Mouse (Mus musculus) hindbrain, embryonic 14.5 days (tissue): Measurements from ENCODE around the gene Clcn3. TPM values are rescaled to one million over a fixed set of nuclear protein-coding genes. Genes with fewer than 3 reads are reported as not detected.

Experiments used
- ATAC-seq: fragments of 200-750 bp; cut with Nextera tagmentation; 2 replicates; pipeline ENCODE4 v1.8.0; 2017; ENCODE audit warnings: moderate number of reproducible peaks, mild to moderate bottlenecking, moderate TSS enrichment, moderate library complexity; ENCODE audit not compliant: low FRiP score
- DNase-seq: peaks from one replicate; pipeline ENCODE4 v3.0.0-alpha.2; 2015; ENCODE audit warnings: low spot score
- H3K27ac ChIP-seq: fragments of 300-500 bp; sonication (generic); 2 replicates; pipeline ENCODE4 v1.5.1; 2014; ENCODE audit warnings: mild to moderate bottlenecking, moderate library complexity
- H3K27me3 ChIP-seq: fragments of 300-500 bp; sonication (generic); 2 replicates; pipeline ENCODE4 v1.6.1; 2014; ENCODE audit warnings: mild to moderate bottlenecking, low read length, mixed read lengths; ENCODE audit not compliant: control insufficient read depth, insufficient read depth
- H3K36me3 ChIP-seq: fragments of 300-500 bp; sonication (generic); replicated peaks from 2 replicates; pipeline ENCODE4 v1.6.1; 2014; ENCODE audit not compliant: control insufficient read depth, insufficient read depth
- H3K4me1 ChIP-seq: fragments of 300-500 bp; sonication (generic); replicated peaks from 2 replicates; pipeline ENCODE4 v1.6.1; 2014; ENCODE audit warnings: antibody characterized with exemption, low read length, mixed read lengths; ENCODE audit not compliant: control insufficient read depth, insufficient read depth
- H3K4me2 ChIP-seq: fragments of 300-500 bp; sonication (generic); replicated peaks from 2 replicates; pipeline ENCODE4 v1.6.1; 2014; ENCODE audit warnings: mild to moderate bottlenecking, moderate library complexity
- H3K4me3 ChIP-seq: fragments of 300-500 bp; sonication (generic); replicated peaks from 2 replicates; pipeline ENCODE4 v1.5.1; 2014; ENCODE audit warnings: mild to moderate bottlenecking, low read length
- H3K9ac ChIP-seq: fragments of 300-500 bp; sonication (generic); 2 replicates; pipeline ENCODE4 v1.6.1; 2014
- H3K9me3 ChIP-seq: fragments of 300-500 bp; sonication (generic); 2 replicates; pipeline ENCODE4 v1.6.1; 2016; ENCODE audit warnings: low read length; ENCODE audit not compliant: control insufficient read depth
- WGBS: fragments of 180-500 bp; shearing (Covaris S2); extraction: QIAGEN DNeasy Blood & Tissue Kit; methylation state at CpG from one replicate; pipeline ENCODE4 v1.1.7; 2014; 5-methylcytosine and 5-hydroxymethylcytosine counted together
- polyA plus RNA-seq: library from polyadenylated mRNA; unstranded; fragments of >200 nt; fragmentation: Nextera tagmentation; extraction: Ambion mirVana; gene quantifications from 2 replicates; pipeline ENCODE4 v1.2.1, GENCODE M21; 2014

The Clcn3 gene
- polyA plus RNA-seq, 1 experiment from 2014 or later: 79.0 TPM

DNA sequence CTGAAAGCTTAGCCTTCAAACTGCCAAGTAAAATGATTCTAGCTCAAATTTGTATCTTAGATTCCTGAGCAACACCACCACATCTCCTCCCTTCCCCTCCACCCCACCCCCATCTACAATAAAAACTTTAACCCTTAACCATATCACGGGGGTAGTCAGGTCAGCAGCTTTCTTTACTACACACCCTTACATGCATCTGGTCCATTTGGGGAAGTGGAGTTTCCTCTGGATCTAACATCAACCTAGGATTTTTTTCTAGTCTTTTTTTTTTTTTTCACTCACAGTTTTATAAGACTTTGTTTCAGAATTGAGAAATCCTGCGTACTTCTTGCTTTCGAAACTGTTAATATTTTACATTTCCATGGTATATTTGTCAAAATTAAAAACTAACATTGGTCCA is 20.3 kb downstream of the Clcn3 start:
- H3K4me1 ChIP-seq: no peaks in the 10 kb centered on the region

DNA sequence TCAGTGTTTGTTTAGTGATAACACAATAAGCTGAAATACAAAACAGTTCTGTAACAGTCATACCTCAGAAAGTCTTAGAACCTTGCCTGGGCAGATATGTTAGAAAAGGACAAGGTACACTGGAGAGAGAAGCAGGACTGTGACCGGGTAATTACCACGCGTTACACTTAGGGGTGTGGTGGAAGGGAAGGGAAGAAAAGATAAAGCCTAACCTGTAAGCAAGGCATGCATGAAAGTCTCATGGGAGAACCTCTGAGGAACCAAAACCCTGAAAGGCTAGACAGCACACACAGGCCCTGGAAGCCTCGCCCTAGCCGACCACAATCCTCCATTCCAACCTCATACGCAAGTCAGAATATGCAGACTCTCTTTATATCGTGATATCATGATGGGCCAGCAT is 26.3 kb downstream of the Clcn3 start:
- H3K4me1 ChIP-seq: peaks cover 11% of the 10 kb centered on the region

More for the DNA sequence above, 20.3 kb downstream of the Clcn3 start:
- Histone ChIP-seq H3K4me3 (no peak overlapping the region), H3K36me3 (no peaks in the 10 kb centered on the region), H3K27me3 (no peaks in the 10 kb centered on the region), H3K4me2 (no peak overlapping the region), H3K27ac (no peak overlapping the region), H3K9ac (no peak overlapping the region), H3K9me3 (no peaks in the 10 kb centered on the region)
- 89% methylated on average over 3 of the region's 3 CpGs for WGBS
- DNase-seq: no peak
- ATAC-seq: no peak

DNA sequence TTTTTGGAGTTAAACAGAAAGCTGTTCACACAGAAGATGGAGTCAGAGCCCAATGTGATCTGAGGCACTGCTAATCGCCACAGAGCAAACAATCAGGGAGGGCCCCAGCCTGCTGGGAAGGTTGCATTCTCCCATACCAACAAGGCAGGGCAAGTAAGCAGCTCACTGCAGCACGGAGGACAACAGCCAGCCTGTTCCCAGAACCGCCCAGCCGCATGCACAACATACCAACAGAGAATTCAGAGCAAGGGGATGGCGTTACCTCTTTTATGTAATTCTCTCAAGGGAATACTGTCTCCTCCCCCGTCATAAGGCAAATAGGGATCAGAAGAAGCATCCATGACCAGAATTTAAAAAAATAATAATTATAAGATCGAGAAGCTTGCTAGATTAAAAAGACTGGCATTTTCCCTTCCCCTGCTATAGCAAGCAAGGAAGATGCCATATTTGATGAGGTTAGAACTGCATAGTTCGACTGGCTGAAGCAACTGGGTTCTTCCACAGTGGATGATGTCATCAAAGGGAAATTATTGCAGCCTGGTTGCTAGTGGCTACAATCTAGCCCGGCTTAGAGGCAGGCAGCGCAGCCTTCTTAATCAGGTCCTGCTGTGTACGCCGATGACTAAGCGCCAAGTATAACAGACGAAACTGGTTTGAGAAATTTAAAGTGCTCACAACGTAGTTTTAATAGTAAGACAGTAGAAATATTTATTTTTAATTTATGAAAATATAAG is 28.7 kb downstream of the Clcn3 start:
- no peaks in the 10 kb centered on the region for H3K27me3 ChIP-seq
- DNase-seq: peak; percentile 89
- WGBS: under 1% methylated on average over 15 of the region's 15 CpGs
- peak; percentile 98 for ATAC-seq
- H3K36me3 ChIP-seq: no peaks in the 10 kb centered on the region
- peak overlapping the region; percentile 77 for H3K9ac ChIP-seq
- no peaks in the 10 kb centered on the region for H3K9me3 ChIP-seq
- peak overlapping the region; percentile 42 for H3K4me3 ChIP-seq
- H3K4me2 ChIP-seq: peak overlapping the region; percentile 73
- H3K27ac ChIP-seq: peak overlapping the region; percentile 97
- peaks cover 11% of the 10 kb centered on the region for H3K4me1 ChIP-seq

More for the DNA sequence above, 26.3 kb downstream of the Clcn3 start:
- no peaks in the 10 kb centered on the region for H3K9me3 ChIP-seq
- H3K9ac ChIP-seq: no peak overlapping the region
- 90% methylated on average over 7 of the region's 7 CpGs for WGBS
- H3K27ac ChIP-seq: no peak overlapping the region
- DNase-seq (no peak), ATAC-seq (no peak)
- no peaks in the 10 kb centered on the region for H3K27me3 ChIP-seq
- no peaks in the 10 kb centered on the region for H3K36me3 ChIP-seq
- no peak overlapping the region for H3K4me2 ChIP-seq
- no peak overlapping the region for H3K4me3 ChIP-seq

DNA sequence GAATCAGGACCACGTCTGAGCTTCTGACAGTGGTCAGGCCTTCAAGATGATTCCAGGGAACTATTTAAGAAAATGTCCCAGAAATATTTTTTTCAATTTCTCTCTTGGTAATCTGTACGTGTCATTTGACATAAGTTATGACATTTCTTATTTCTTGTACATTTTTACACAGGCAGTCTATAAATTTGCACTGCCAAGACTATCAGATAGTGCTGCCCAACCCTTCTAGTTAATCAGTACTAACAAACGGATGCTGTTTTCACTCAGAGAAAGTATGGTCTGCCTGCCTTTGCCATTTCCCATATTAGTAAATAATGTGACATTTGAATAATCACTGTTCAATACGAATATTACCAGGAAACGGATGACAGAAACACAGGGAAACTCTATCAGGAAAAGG is 30.3 kb downstream of the Clcn3 start:
- Histone ChIP-seq H3K4me2 (peak overlapping the region; percentile 45), H3K9ac (peak overlapping the region; percentile 39), H3K4me3 (peak overlapping the region; percentile 5; the same call in 1 of the 2 replicates), H3K4me1 (peaks cover 11% of the 10 kb centered on the region), H3K27me3 (no peaks in the 10 kb centered on the region), H3K9me3 (no peaks in the 10 kb centered on the region), H3K36me3 (no peaks in the 10 kb centered on the region), H3K27ac (no peak overlapping the region)
- DNase-seq (no peak), ATAC-seq (no peak)
- WGBS: 64% methylated on average over 5 of the region's 5 CpGs

DNA sequence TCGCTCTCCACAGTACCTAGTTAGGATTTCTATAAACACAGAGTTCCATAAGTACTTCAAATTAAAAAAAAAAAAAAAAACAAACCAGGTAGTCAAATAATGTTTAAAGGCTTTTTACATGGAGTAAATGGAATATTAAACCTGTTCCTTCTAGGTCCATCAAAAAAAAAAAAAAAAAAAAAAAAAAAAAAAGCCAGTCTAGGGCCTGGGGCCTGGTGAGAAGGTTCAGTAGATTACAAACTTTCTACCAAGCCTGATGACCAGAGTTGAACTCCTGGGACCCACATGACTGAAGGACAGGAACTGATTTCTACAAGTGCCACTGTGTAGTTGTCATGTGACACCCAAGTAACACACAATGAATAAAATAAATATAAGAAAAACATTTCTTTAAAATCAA is 31.3 kb downstream of the Clcn3 start:
- ATAC-seq (no peak), DNase-seq (no peak)
- H3K4me1 ChIP-seq: peaks cover 11% of the 10 kb centered on the region
- H3K4me3 ChIP-seq: no peak overlapping the region
- no peaks in the 10 kb centered on the region for H3K27me3 ChIP-seq
- H3K9me3 ChIP-seq: no peaks in the 10 kb centered on the region
- no peak overlapping the region for H3K27ac ChIP-seq
- H3K36me3 ChIP-seq: no peaks in the 10 kb centered on the region
- 0 out of 2 replicates have a peak overlapping the region, but pooled peaks have one; percentile 45 for H3K4me2 ChIP-seq
- 91% methylated on average over 1 of the region's 1 CpGs for WGBS
- no peak overlapping the region for H3K9ac ChIP-seq

DNA sequence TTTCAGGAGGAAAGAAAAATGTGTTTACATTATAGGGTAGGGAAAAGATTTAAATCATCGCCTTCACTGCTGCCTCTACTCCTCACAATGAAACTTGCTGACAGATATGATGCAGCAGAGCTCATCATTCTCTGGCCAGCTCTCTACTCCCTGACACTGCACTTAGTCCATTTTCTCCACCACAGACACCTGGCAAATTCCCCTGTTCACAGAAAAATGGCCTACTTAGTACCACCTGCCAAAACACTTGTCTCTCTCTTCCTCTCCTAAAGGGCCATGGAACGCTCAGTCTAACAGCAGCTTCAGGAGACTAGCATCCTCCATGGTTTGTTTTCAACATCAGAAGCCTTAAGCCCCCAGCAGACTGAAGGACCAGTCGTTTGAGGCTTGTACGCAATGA is 31.8 kb downstream of the Clcn3 start:
- no peak overlapping the region for H3K27ac ChIP-seq
- WGBS: 86% methylated on average over 4 of the region's 4 CpGs
- H3K9ac ChIP-seq: no peak overlapping the region
- H3K9me3 ChIP-seq: no peaks in the 10 kb centered on the region
- peaks cover 11% of the 10 kb centered on the region for H3K4me1 ChIP-seq
- no peak overlapping the region for H3K4me3 ChIP-seq
- H3K4me2 ChIP-seq: no peak overlapping the region
- no peaks in the 10 kb centered on the region for H3K27me3 ChIP-seq
- DNase-seq: no peak
- H3K36me3 ChIP-seq: no peaks in the 10 kb centered on the region
- ATAC-seq: no peak

DNA sequence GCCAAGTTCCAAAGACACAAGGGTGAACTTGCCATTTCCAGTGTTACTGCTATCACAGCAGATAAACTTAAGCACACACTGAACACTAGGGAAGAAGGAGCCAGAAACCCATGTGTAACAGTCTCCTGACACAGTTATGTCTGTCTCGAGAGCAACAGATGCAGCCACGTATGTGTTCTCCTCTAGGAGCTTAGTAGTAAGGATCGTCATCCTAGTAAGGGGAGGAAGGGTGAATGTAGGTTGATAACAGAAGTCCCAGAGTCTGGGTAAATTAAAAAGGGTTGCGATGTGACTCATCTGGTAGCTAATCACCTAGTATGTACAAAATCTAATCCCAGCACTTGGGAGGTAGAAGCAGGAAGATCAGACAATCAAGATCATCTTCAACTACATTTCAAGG is 33.2 kb downstream of the Clcn3 start:
- Histone ChIP-seq H3K27ac (no peak overlapping the region), H3K9me3 (no peaks in the 10 kb centered on the region), H3K9ac (no peak overlapping the region), H3K36me3 (no peaks in the 10 kb centered on the region), H3K4me1 (peaks cover 11% of the 10 kb centered on the region), H3K4me2 (no peak overlapping the region), H3K27me3 (no peaks in the 10 kb centered on the region), H3K4me3 (no peak overlapping the region)
- ATAC-seq (no peak), DNase-seq (no peak)
- WGBS: 80% methylated on average over 4 of the region's 4 CpGs

DNA sequence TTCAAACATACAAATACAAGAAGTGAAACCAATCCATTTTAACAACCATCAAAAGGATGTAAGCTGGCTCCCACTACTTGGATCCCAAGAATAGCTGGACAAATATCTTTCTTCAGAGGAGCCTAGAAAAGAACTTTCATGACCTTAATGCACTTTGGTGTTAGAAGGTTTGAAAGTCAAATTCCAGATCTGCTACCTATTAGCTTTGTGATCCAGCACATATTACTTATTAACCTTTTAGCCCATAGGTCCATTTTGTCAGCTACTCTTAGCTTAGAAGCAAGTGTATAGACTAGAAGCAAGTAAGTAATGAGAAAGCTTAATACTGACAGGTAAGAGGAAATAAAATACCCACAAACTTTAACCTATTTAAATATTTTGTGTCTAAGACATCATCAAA is 35.6 kb downstream of the Clcn3 start:
- Histone ChIP-seq H3K9me3 (no peaks in the 10 kb centered on the region), H3K27me3 (no peaks in the 10 kb centered on the region), H3K4me2 (no peak overlapping the region), H3K9ac (no peak overlapping the region), H3K4me3 (no peak overlapping the region), H3K4me1 (peaks cover 6% of the 10 kb centered on the region), H3K36me3 (no peaks in the 10 kb centered on the region), H3K27ac (no peak overlapping the region)
- no peak for ATAC-seq
- DNase-seq: no peak

DNA sequence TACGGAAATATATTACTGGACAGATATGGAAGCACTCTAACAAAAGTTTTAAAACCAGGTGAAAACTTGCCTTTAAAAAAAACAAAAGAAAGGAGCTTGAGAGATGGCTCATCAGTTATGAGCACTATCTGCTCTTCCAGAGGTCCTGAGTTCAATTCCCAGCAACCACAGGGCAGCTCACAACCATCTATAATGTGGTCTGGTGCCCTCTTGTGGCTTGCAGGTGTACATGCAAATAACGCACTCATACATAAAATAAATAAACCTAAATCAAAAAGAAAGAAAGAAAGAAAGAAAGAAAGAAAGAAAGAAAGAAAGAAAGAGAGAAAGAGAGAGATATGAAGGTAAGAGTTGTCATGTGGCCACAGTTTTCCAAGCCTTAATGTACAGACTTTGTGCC is 40.2 kb downstream of the Clcn3 start:
- Histone ChIP-seq H3K36me3 (no peaks in the 10 kb centered on the region), H3K27ac (no peak overlapping the region), H3K9me3 (no peaks in the 10 kb centered on the region), H3K4me2 (no peak overlapping the region), H3K9ac (no peak overlapping the region), H3K4me1 (no peaks in the 10 kb centered on the region), H3K27me3 (no peaks in the 10 kb centered on the region), H3K4me3 (no peak overlapping the region)
- WGBS: 99% methylated on average over 2 of the region's 2 CpGs
- ATAC-seq (no peak), DNase-seq (no peak)
